Mouse (Mus musculus) thymus, adult 2 months (tissue): ENCODE results near the gene Atrnl1.

Source experiments
- CTCF ChIP-seq: fragments of 200-500 bp; IDR thresholded peaks from 2 replicates; pipeline ENCODE4 v1.5.1; 2012; ENCODE audit warnings: mild to moderate bottlenecking, control low read depth, low read length, moderate library complexity, borderline replicate concordance; ENCODE audit not compliant: control insufficient read depth, poor library complexity, insufficient read depth; ENCODE audit errors: extremely low read depth
- POLR2A ChIP-seq: fragments of 200-500 bp; IDR thresholded peaks from 2 replicates; pipeline ENCODE4 v1.6.1; 2012; ENCODE audit warnings: mild to moderate bottlenecking, low read length, control low read depth, moderate library complexity; ENCODE audit not compliant: control insufficient read depth, poor library complexity, insufficient read depth; ENCODE audit errors: extremely low read depth

- TF ChIP-seq CTCF (no peak), POLR2A (no peak)
Observed at GRCm38 (mm10) chr19:58180773-58181172, 569.9 kb downstream of the Atrnl1 start.
